Mouse (Mus musculus) urinary bladder, adult 18-20 months (tissue): ENCODE data around the gene Etl4.

Experiments
- DNase-seq, 2 experiments: peaks; one replicate each; pipeline ENCODE4 v3.0.0; 2022; ENCODE audit warnings: low spot score in 2 of 2, mixed read lengths in 2 of 2

Etl4 gene

DNA sequence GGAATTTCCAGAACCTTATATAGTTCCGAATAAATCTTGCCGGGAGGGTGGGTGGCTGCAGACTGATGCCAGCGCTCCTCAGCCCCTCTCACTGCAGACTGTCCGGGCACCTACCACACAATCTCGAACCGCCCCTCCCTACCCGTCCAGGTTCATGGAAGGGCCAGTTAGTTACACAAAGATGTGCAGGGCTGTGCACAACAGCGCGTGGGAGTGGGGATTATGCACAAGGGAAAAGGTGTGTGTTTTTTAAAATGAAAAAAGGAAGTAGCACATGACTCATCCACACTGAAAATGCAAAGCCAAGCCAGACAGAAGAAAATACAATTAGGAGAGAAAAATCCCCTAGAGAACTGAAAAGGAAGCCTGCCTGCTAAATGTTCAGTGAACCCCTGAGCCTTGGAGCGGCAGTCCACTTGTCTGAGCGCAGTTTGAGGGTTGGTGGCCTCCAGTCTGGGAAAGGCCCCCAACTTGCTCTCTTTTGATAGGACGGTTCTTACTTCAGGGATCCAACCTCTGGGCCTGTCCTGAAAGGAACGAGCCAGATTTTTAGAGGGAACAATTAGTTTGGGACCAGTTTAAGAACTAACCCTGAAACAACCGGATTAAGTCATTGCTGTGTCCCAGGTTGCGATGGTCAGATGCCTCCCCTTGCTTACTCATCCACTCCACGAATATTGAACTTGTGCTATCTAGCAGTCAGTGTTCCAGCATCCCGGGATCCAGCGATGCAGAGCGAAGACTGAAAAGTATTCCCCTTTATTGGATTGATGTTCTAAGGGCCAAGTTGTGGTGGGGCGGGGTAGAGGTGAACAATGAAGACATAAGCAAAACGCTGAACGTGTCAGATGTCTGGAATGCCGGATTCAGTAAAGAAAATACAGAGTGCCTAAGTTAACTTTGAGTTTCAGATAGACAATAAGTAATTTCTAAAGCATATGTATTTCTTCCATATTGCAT lies 611.3 kb downstream of the Etl4 start:
- peak in 1 of 2 experiments; percentile 21 for DNase-seq

DNA sequence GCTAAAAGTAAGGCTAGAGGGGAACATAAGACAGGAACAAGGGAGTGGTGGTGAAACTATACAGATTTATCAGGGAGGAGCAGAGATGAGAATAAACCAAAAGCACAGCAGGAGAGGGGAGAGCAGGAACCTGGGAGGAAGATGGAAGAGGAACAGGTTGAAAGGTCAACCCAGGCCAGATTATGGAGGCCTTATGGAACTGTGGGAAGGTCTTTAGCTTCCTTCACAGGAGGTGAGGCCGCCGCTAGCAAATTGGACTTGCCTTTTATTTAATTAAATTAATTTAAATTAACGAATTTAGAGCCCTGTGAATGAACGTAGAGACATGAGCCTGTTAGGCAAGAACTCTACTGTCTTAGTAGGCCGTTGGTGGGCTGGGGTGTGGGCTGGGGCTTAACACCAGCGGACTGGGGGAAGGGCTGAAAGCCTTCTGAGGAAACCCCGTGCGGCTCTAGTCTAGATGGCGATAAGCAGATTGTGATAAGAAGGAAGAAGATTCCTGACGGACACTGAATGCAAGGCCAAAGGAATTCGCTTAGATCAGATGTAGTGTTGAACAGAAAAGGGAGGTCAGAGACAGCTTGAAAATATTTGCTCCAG lies 612.2 kb downstream of the Etl4 start:
- no peak for DNase-seq

DNA sequence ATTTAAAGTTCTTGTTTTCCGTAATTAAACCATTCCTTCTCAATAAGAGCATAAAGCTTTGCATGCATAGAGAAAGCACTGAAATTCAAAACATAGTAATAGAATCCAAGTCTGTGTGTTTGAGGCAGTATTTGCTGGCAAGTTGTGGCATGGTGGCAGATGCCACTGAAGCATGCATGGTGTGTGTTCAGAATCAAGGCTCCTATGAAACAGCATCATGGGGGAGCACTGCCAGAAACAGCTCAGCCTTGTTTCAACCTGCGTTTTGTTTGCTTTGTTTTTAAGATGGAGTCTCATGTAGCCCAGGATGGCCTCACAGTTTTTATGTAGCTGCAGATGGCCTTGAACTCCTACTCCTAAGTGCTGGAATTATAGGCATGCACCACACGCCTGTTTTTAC lies 614.1 kb downstream of the Etl4 start:
- DNase-seq: no peak

DNA sequence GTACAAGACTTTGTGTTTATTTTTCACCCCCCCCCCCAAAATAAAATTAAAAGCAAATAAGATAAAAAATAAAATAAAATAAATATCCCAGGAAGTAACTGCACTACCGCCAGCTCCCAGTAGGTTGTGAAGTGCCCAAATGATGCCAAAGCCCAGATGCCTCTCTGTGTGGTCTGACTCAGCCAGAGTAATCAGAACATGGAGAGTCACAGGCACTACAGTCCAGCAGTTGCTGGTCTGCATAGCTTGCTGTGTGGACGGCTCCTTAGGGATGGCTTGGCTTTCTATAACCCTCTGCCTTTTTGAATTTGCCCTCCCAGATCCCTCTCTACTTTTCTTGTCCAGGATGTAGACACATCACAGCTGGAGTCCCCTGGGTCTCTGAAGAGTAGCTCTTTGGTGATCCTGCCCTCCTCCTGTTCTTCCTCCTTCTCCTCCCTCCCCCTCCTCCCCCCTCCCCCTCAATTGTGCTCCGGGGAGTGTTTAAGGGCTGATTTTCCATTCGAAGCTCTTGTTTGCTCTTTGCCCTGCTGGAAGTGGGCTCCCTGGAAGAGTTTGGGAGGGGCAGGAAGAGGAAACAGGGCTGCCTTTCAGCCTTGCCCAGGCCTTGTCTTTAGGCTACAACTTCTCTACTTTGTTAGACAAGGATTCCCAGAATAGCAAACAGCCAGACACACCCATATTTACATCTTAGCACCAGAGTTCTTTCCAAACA lies 616.5 kb downstream of the Etl4 start:
- DNase-seq: no peak

DNA sequence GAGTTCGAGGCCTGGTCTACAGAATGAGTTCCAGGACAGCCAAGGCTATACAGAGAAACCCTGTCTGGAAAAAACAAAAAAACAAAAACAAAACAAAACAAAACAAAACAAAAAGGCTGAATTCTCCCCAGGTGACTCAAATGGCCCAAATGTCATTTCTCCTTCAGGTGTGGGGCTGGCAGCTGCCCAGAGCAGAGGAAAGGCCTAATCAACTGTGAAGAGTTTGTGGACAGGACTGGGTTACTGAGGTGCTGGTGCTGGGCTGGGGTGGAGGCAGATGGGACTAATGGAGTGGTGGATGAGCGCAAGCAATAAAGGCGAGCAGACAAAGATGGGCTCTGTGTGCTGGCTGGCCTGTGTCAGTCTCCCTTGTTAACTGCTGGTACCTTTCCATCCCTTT lies 617.3 kb downstream of the Etl4 start:
- no peak for DNase-seq

DNA sequence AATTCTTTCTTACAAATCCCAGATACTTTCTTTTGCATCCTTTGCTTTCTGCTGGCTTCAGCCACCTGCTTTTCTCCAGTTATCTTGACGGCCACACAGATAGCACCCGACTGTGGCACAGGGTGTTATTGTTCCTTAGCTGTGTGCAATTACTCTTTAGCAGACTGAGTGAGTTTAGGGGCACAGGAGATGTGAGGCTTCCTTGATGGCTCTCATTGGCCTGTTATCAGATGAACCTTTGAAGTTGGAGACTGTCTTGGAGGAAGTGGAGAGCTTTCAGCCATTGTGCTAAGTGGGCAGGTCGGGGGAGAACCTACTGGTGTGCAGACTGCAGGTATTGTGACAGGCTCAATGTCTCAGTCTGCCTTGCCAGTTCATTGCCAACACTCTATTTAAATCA lies 623.0 kb downstream of the Etl4 start:
- DNase-seq: no peak

DNA sequence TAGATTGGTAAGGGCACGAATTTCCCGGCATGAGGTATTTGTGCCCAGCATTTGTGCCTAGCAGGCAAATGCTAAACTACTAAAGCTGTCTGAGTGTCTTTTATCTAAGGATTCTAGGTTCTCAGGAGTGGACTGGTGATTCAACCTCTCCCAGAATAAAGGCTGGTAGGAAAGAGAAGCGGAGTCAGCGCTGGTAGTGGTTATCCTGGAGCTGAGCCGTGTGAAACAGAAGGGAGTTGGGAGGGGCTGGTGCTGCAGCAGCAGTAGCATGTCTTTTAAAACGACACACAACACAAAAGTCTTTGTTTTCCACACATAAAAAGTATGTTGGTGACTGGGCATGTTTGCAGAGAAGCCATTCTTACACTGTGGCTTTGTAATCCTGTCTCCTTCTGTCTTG lies 628.2 kb downstream of the Etl4 start:
- no peak for DNase-seq

DNA sequence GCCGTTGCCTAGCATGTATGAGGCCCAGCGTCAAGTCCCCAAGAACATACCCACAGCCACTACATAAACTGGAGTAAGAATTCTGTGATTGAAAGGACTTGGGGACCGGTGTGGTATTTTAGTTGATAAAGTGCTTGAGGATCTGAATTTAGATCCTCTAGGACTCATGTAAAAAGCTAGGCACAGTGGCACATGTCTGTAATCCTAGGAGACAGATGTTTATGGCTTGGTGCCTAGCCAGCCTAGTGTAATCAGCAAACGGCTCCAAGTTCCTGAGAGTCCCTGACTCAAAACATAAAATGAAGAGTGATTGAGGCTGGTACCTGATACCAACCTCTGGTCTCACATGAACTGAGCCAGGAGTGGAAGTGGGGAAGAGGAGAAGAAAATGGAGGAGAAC lies 629.3 kb downstream of the Etl4 start:
- no peak for DNase-seq

DNA sequence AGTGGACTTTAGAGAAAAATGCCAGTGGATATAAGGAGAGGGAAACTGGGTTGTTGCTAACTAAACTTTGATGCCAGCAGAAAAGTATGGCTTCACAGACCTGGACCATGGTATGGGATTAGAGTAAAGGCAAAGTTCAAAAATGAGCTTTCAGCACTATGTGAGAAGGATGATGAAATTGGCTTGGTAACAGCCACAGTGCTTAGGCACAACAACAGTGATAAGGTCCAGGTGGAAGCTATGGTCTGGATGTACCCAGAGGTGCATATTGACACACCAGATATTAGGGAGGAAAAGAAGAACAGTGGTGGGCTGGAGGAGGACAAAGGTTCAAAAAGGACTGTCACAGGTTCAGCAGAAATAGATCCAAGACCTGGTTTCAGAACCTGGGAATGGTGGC lies 631.7 kb downstream of the Etl4 start:
- no peak for DNase-seq

DNA sequence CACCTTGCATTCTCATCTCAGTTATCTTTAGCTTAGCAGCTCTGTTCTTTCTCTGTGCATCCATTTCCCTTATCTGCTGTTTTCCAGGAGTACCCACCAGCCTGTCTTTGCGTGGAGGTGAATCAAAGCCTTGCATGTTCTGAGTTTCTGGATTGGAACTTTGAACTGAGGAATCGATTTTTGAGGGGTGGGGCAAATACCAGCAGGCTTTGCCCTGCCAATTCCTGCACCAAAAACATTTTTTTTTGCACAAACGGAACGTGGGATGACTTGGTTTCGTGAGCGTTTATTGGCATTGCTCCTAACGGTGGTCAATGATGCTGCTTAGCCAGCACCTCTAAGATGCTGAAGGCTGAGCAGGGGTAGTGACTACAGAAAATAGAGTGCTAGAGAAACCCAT lies 632.7 kb downstream of the Etl4 start:
- DNase-seq: no peak

DNA sequence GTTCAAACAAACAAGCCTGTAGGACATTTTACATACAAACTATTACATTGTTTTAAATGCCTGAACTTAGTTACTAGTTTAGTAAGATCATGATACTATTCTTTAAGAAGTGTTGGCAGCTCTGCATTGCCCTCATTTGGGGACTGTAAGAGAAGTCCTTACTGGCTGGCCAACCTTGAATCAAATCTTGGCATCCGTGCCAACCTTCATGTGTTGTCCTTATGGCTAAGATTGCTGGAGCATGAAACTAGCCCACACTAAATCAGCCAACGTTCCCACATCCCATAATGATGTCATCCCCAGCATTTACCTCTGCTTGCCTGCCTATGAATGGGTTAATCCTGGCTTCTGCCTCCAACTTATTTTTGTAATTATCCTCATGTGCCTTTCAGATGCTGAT lies 636.0 kb downstream of the Etl4 start:
- no peak for DNase-seq

DNA sequence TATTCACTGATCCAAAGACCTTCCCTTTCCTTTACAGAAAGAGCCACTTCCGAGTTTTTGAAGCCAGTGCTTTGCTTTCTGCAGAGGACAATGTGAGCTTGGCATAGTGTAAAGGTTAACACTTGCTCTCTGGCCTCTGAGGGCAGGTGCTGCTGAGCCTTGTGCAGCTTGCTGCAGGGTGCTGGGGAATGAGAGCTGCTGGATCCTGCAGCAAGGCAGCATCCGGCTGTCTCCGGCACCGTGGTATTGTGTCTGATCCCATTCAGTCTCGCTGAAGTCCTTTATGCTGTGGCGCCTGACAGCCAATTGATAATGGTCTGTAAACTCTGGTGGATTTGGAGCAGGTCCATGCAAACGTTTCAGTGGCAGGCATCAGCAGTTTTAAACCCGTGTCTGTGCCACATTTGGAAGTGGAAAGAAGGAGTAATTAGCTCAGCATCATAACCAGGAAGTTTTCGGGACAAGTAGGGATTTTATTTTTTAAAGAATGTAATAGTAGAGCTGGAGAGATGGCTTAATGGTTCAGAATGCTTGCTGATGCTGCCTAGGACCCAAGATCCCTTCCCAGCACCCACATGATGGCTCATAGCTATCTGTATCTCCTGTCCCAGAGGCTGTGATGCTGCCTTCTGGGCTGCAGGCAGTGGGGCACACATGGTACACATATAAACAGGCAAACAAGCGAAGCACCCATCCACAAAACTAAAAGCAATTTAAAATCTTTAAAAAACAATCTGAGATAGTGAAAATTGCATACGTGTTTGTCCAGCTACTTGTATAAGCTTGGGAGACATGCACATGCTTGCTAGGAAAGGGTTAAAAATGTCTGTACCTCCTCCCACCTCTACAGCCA lies 637.1 kb downstream of the Etl4 start:
- DNase-seq: peak in 1 of 2 experiments; percentile 30

DNA sequence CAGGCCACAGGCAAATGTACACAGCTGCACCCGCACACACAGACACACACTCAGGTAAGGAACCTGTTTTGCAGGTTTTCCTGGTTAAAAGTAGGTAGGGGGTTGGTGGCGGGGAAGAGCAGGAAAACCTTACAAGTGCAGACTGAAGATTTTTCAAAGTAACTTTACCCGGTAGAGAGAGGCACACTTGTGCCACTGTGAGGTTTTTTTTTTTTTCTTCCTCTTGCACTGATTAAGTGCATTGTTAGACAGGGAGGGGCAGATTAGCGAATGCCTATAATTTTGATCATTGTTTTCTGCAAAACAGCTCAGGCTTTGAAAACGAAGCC lies 637.7 kb downstream of the Etl4 start:
- peak; percentile 22 to 60 for DNase-seq

DNA sequence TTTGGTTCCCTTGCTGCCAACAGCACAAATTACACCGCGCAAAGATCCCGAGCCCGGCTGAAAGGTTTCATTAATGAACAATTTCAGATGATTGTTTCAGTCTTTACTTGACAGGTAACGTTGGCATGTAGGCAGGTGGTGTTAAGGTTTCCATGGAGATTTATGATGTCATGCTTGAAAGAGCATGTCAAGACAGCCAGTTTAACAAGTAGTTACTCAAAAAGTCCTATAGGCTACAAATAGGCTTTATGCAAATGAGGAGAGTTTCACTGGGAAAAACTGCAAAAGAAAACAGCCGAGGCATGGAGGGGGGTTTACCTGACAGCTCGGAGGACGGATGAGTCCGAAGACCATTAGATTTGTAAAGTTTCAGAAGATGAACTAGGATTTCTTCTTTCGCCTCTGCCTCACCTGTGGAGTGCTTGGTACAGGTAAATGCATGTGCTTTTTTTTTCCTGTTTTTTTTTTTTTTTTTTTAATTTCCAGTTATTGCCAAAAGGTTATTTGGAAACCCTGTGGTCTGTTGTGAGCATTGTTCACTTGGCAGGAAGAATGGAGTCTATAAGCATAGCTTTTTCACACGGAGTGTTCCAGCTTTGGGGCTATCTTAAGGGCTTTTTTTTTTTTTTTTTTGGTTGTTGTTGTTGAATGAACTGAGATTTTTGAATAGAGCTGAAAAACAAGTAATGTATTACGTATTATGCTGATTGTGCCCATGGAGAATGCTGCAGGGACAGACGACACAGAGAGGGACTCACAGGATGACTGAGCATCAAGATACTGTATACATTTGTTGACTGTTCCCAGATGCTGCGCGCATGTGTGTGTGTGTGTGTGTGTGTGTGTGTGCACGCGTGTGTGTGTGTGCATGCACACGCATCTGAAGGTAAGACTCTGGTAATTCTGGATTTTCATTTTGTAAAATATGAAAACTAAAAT lies 638.4 kb downstream of the Etl4 start:
- DNase-seq: no peak

DNA sequence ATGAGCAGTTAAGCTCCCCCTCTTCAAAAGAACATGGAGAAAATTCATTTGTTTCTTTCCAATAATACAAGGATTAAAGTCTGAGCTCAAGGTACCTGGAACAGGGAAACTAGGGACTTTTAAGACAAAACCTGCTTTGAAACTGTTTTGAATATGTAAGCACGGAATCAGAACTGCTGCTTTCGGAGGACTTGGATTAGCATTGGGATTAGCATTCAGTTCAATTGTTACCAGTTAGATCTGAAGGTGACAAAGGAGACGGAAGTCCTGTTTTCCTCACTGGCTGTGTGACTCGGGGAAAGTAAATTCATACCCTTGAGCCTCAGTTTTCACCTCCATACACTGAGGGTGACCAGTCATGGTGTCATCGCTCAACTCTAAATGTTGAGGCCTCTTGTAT lies 639.5 kb downstream of the Etl4 start:
- DNase-seq: no peak

DNA sequence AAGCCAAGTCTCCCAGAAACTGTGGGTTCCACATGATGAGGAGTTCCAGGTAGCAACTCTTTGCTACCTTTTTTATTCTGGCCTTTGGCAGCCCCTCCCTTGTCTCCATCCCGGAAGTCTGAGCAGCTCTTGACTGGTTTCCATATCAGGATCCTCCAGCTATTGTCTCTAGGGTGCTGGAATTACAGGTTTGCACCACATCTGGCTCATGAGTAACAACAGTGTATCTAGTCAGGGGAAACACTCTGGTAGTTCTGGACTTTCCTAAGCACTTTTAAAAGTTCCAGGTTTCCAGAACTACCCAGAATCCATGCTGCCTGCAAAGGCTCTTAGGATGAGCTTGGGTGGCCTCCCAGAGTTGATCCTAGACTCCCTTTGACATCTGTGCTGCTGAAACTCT lies 640.4 kb downstream of the Etl4 start:
- DNase-seq: no peak

DNA sequence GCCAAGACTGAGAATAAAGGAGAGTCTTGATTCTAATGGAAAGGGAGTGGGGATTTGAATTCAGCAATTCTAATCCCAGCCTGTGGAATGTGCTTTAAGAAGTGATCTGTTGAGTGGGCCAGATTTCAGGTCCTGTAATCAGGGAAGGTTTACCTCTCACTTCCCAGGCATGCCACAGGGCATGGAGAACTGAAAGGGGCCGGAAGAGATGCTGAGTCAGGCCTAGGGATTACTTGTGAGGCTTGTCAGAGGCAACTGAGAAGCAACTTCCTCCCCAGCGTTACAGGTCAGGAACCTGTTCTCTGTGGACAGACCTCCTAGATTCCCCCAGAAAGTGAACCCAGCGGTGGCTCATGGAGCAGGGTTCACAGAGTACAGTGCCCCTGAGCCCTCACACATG lies 646.1 kb downstream of the Etl4 start:
- DNase-seq: no peak

DNA sequence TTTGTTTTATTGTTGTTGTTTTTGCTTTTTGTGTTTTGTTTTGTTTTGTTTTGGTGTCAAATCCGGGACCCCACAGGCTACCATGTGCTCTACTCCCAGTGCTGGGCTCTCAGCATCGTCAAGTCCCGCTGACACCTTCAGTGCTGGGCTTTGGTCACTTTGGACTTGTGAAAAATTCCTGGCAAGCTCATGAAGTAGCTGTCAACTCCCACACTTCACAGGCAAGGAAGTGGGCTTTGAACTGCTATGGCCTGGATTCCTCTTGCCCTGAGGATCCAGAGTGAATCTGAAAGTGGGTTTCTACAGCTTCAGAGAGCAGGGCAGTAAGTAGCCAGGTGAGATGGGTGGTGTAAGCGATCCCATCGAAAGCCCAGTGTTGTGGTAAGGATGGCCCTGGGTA lies 649.5 kb downstream of the Etl4 start:
- DNase-seq: no peak

DNA sequence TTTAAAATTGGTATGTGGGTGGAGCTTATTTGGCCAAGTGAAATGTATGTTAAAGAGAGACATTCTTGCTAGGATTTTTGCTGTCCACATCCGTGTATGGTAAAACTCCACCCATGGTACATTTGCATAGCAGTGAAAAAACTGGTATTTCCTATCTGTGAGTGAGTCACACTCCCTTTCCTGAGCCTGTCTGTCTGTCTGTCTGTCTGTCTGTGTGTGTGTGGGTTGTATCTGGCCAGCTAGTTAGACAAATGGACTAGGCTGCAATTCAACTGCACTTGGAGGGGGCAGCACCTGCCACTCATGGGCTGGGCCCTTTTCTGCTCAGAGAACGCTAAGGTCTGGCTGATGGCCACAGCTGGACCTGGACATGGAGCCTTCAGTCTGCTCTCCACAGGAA lies 650.1 kb downstream of the Etl4 start:
- DNase-seq: peak in 1 of 2 experiments; percentile 33

DNA sequence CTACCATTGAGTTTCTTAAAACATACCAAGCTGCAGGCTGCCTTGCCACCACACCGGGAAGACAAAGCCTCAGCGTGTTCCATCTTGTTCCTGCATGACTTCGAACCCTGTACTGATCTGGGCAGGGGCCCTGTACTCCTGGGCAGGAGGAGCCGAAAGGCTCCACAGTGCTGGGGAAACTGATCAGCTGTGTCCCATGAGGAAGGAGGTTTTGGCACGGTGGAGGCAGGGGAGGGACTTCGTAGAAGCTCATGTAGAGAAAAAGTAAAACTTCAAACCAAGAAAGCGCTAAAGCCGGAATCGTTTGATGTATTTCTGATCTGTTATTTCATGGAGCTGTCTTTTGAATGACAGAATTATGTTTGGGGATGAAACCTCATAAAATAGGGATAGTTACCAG lies 651.0 kb downstream of the Etl4 start:
- DNase-seq: no peak

DNA sequence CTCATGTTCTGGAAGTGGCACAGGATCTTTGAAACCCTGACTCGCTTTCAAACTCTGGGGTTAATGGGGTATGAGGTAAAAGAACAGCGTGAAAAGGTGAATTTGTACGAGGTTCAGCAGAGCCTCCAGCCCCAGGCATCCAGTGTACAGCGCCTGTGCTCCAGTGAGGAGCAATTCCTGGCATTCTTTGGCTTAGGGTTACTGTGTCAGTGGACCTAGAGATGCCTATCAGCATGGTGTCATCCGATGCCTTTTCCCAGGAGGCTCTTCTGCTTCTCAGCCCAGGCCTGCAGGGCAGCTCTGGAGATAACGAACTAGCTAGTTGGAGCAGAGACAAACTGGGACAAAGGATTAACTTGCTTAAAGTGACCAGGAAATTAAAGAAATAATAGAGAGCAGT lies 653.5 kb downstream of the Etl4 start:
- no peak for DNase-seq
